Mouse (Mus musculus) heart, postnatal 14 days (tissue): ENCODE measurements around the gene Zfp174. TPM values are rescaled to one million over a fixed set of nuclear protein-coding genes. Genes with fewer than 3 reads are reported as not detected.
"Not testable (repeated sequence)": the region's sequence is repeated elsewhere in the genome, so short reads cannot be mapped to it uniquely, and the experiment has no call there.

Experiments used
- DNase-seq, 2 experiments: peaks; one replicate each; pipeline ENCODE4 v3.0.0; 2021 to 2022
- intact Hi-C: fragments of 180-260 bp; cut with DNase I; formaldehyde crosslinking; loops from one replicate; pipeline ENCODE4 v1.15.1; 2025
- long read RNA-seq, 2 experiments: library from polyadenylated mRNA; stranded (forward); transcript quantifications; one replicate each; pipeline ENCODE4 v2.0.0; 2021
- total RNA-seq, 2 experiments: library from RNA; stranded (reverse); gene quantifications; 2 replicates each; pipeline ENCODE4 v1.2.3; 2021

Zfp174 gene
- 1 to 10 TPM; 1.3 to 1.4 TPM for total RNA-seq
- long read RNA-seq, experiment 1, full-length matches to known transcripts: 3 of 6 reads
- long read RNA-seq, experiment 1, partial matches to known transcripts: 1 of 6 reads
- long read RNA-seq, experiment 1, other reads (novel, unspliced or antisense): 2 of 6 reads
- long read RNA-seq, experiment 2: 0 reads

GRCm38 (mm10) chr16:3846711-3847518 is at the start of gene Zfp174:
Gene Zfp174 (plus strand): TSS chr16:3847268.
- peak; percentile 91 to 94 for DNase-seq

GRCm38 (mm10) chr16:3808176-3808575 is 38.9 kb upstream of the Zfp174 start:
- DNase-seq: no peak
- intact Hi-C loops: no loop called here

More at GRCm38 (mm10) chr16:3846711-3847518, at the start of gene Zfp174:
- intact Hi-C loops: loop anchor here (2.0 to 10.0 kb wide), 5 partner anchors 38 to 438 kb away; partner anchors contain the start of genes 1700037C18Rik, Cluap1, Gm20695 and Zfp597

- not testable (repeated sequence) for DNase-seq
Observed at GRCm38 (mm10) chr16:3814667-3815066, 32.4 kb upstream of the Zfp174 start.

GRCm38 (mm10) chr16:3820202-3820601 is 26.9 kb upstream of the Zfp174 start:
- DNase-seq: no peak
- intact Hi-C loops: no loop called here

More at GRCm38 (mm10) chr16:3814667-3815066, 32.4 kb upstream of the Zfp174 start:
- intact Hi-C loops: not testable (repeated sequence)

GRCm38 (mm10) chr16:3828021-3828420 is 19.0 kb upstream of the Zfp174 start:
- DNase-seq: no peak
- intact Hi-C loops: no loop called here

GRCm38 (mm10) chr16:3829727-3830126 is 17.3 kb upstream of the Zfp174 start:
- intact Hi-C loops: no loop called here
- no peak for DNase-seq

- intact Hi-C loops: no loop called here
- no peak for DNase-seq
Observed at GRCm38 (mm10) chr16:3830588-3831109, 16.4 kb upstream of the Zfp174 start, which contains the start of gene Olfr15. Gene Olfr15 (plus strand): TSS chr16:3830878.

GRCm38 (mm10) chr16:3835461-3835860 is 11.6 kb upstream of the Zfp174 start:
- DNase-seq: no peak
- intact Hi-C loops: no loop called here

- intact Hi-C loops: loop anchor here (2.0 kb wide), 1 partner anchor 163 kb away; the partner anchor contains the start of gene Slx4
- peak; percentile 29 to 48 for DNase-seq
Observed at GRCm38 (mm10) chr16:3839157-3839885, 7.7 kb upstream of the Zfp174 start.

GRCm38 (mm10) chr16:3842989-3843388 is 4.1 kb upstream of the Zfp174 start:
- intact Hi-C loops: loop anchor here (10.0 kb wide), 2 partner anchors 202 to 442 kb away; no protein-coding TSS in a partner anchor
- no peak for DNase-seq

- intact Hi-C loops: loop anchor here (10.0 kb wide), 2 partner anchors 201 to 441 kb away; no protein-coding TSS in a partner anchor
- no peak for DNase-seq
Observed at GRCm38 (mm10) chr16:3843796-3844195, 3.3 kb upstream of the Zfp174 start.

GRCm38 (mm10) chr16:3847871-3848270 is 803 bp downstream of the Zfp174 start:
- DNase-seq: no peak
- intact Hi-C loops: loop anchor here (2.0 to 10.0 kb wide), 5 partner anchors 37 to 437 kb away; partner anchors contain the start of genes 1700037C18Rik, Cluap1, Gm20695 and Zfp597

- DNase-seq: no peak
- intact Hi-C loops: loop anchor here (5.0 to 10.0 kb wide), 3 partner anchors 101 to 436 kb away; no protein-coding TSS in a partner anchor
Observed at GRCm38 (mm10) chr16:3848416-3848815, 1.3 kb downstream of the Zfp174 start.

- intact Hi-C loops, DNase-seq: not testable (repeated sequence)
Observed at GRCm38 (mm10) chr16:3851301-3851700, 4.2 kb downstream of the Zfp174 start.

GRCm38 (mm10) chr16:3852586-3852985 is 5.5 kb downstream of the Zfp174 start:
- intact Hi-C loops: no loop called here
- DNase-seq: no peak

- intact Hi-C loops: no loop called here
- DNase-seq: no peak
Observed at GRCm38 (mm10) chr16:3854437-3855182, 7.5 kb downstream of the Zfp174 start.

GRCm38 (mm10) chr16:3855776-3856175 is 8.7 kb downstream of the Zfp174 start:
- intact Hi-C loops: no loop called here
- no peak for DNase-seq

- intact Hi-C loops: no loop called here
- DNase-seq: no peak
Observed at GRCm38 (mm10) chr16:3859254-3859653, 12.2 kb downstream of the Zfp174 start.

- DNase-seq: no peak
- intact Hi-C loops: loop anchor here (5.0 kb wide), 1 partner anchor 35 kb away; the partner anchor contains the start of genes 1700037C18Rik and Cluap1
Observed at GRCm38 (mm10) chr16:3871815-3872214, 24.7 kb downstream of the Zfp174 start.
